Mouse (Mus musculus) effector memory CD4-positive, alpha-beta T cell, adult 7 months (primary cell): ENCODE measurements around the gene Nrl. TPM values are rescaled to one million over a fixed set of nuclear protein-coding genes. Genes with fewer than 3 reads are reported as not detected.

Experiments used
- polyA plus RNA-seq: library from polyadenylated mRNA; unstranded; fragments of 100-300 nt; shearing (Covaris generic); gene quantifications from one replicate; pipeline ENCODE4 v1.2.1, GENCODE M21; 2017

Nrl gene
- 0.23 TPM for polyA plus RNA-seq

GRCm38 (mm10) chr14:55524785-55525184 is at the start of gene Nrl:
Nrl (minus strand) TSS chr14:55524981.

GRCm38 (mm10) chr14:55560202-55561073 is 35.7 kb upstream of the Nrl start, which contains the start of gene A730061H03Rik:
A730061H03Rik (minus strand) TSS chr14:55560406.

GRCm38 (mm10) chr14:55559799-55560201 is 35.0 kb upstream of the Nrl start, which contains the start of gene Dcaf11:
Dcaf11 (plus strand) TSS chr14:55560006.

GRCm38 (mm10) chr14:55540067-55540786 is 15.4 kb upstream of the Nrl start, which contains the start of gene Pck2:
Pck2 (plus strand) TSS chr14:55540266.

GRCm38 (mm10) chr14:55510125-55510731 is 14.6 kb downstream of the Nrl start, which contains the start of gene Cpne6:
Cpne6 (plus strand) TSS chr14:55510445.

GRCm38 (mm10) chr14:55490361-55491201 is 34.2 kb downstream of the Nrl start, which contains the start of gene Carmil3:
Carmil3 (plus strand) TSS chr14:55490651.

GRCm38 (mm10) chr14:55478651-55479599 is 45.9 kb downstream of the Nrl start, which contains the start of gene Dhrs4:
Dhrs4 (plus strand) TSS chr14:55478758.

Other genes with a start within 250 kb of the Nrl start
- 28.5 TPM for gene Dhrs4, start 46.2 kb downstream of the Nrl start, polyA plus RNA-seq
- gene Carmil3, start 34.3 kb downstream of the Nrl start, polyA plus RNA-seq: not detected
- 0.40 TPM for gene Cpne6, start 14.5 kb downstream of the Nrl start, polyA plus RNA-seq
- 7.2 TPM for gene Pck2, start 15.3 kb upstream of the Nrl start, polyA plus RNA-seq
- gene Dcaf11, start 35.0 kb upstream of the Nrl start, polyA plus RNA-seq: 110 TPM
- gene A730061H03Rik, start 35.4 kb upstream of the Nrl start, polyA plus RNA-seq: 4.5 TPM
- not detected for gene Fitm1, start 50.6 kb upstream of the Nrl start, polyA plus RNA-seq
- 748 TPM for gene Psme1, start 53.1 kb upstream of the Nrl start, polyA plus RNA-seq
- 15.3 TPM for gene Emc9, start 60.3 kb upstream of the Nrl start, polyA plus RNA-seq
- 573 TPM for gene Psme2, start 66.1 kb upstream of the Nrl start, polyA plus RNA-seq
- 49.5 TPM for gene Rnf31, start 66.7 kb upstream of the Nrl start, polyA plus RNA-seq
- 49.4 TPM for gene Irf9, start 78.6 kb upstream of the Nrl start, polyA plus RNA-seq
- 0.50 TPM for gene Rec8, start 93.1 kb upstream of the Nrl start, polyA plus RNA-seq
- gene Ipo4, start 111.0 kb upstream of the Nrl start, polyA plus RNA-seq: 49.8 TPM
- 2.1 TPM for gene Gm49378, start 112.9 kb upstream of the Nrl start, polyA plus RNA-seq
- 74.7 TPM for gene Tm9sf1, start 118.8 kb upstream of the Nrl start, polyA plus RNA-seq
- gene Tssk4, start 125.2 kb upstream of the Nrl start, polyA plus RNA-seq: 0.51 TPM
- gene Mdp1, start 135.5 kb upstream of the Nrl start, polyA plus RNA-seq: 44.7 TPM
- gene Gmpr2, start 147.0 kb upstream of the Nrl start, polyA plus RNA-seq: 33.1 TPM
- 239 TPM for gene Nedd8, start 147.1 kb upstream of the Nrl start, polyA plus RNA-seq
- gene Tinf2, start 156.8 kb upstream of the Nrl start, polyA plus RNA-seq: 189 TPM
- gene Tgm1, start 188.9 kb upstream of the Nrl start, polyA plus RNA-seq: not detected
- gene Rabggta, start 197.3 kb upstream of the Nrl start, polyA plus RNA-seq: 85.5 TPM
- gene Dhrs1, start 220.7 kb upstream of the Nrl start, polyA plus RNA-seq: 23.0 TPM
- 49.5 TPM for gene Nop9, start 220.7 kb upstream of the Nrl start, polyA plus RNA-seq
- gene Cideb, start 233.5 kb upstream of the Nrl start, polyA plus RNA-seq: not detected
- gene Ltb4r2, start 236.4 kb upstream of the Nrl start, polyA plus RNA-seq: 0.21 TPM
- gene Ltb4r1, start 241.0 kb upstream of the Nrl start, polyA plus RNA-seq: not detected